Mouse (Mus musculus): ENCODE results near the gene Iqcd.

- TF ChIP-seq CTCF (IDR thresholded peaks at IDR 0.05; ENCODE audit: low read depth) (no peak), EP300 (IDR thresholded peaks at IDR 0.05; ENCODE audit: low read depth) (no peak)
These were observed 18.4 kb upstream of the Iqcd start for GRCm38 (mm10) chr5:120570289-120570897.

All from liver, embryonic 14.5 days (tissue).